Mouse (Mus musculus) intestine, embryonic 14.5 days (tissue): ENCODE measurements around the gene Il16. TPM values are rescaled to one million over a fixed set of nuclear protein-coding genes. Genes with fewer than 3 reads are reported as not detected.

ENCODE experiments used
- ATAC-seq: fragments of 200-750 bp; cut with Nextera tagmentation; replicated peaks from 2 replicates; pipeline ENCODE4 v1.8.0; 2017; ENCODE audit warnings: low read depth, moderate number of reproducible peaks, moderate TSS enrichment, moderate library complexity; ENCODE audit not compliant: low FRiP score, low TSS enrichment
- DNase-seq: peaks from one replicate; pipeline ENCODE4 v3.0.0-alpha.2; 2018; ENCODE audit warnings: low spot score
- H3K27ac ChIP-seq: fragments of 300-500 bp; sonication (generic); 2 replicates; pipeline ENCODE4 v1.5.1; 2014; ENCODE audit warnings: low read depth, mild to moderate bottlenecking, control low read depth
- H3K27me3 ChIP-seq: fragments of 300-500 bp; sonication (generic); replicated peaks from 2 replicates; pipeline ENCODE4 v1.6.1; 2014; ENCODE audit warnings: low read length, control low read depth; ENCODE audit not compliant: control insufficient read depth, insufficient read depth
- H3K36me3 ChIP-seq: fragments of 300-500 bp; sonication (generic); 2 replicates; pipeline ENCODE4 v1.6.1; 2014; ENCODE audit warnings: low read length, control low read depth; ENCODE audit not compliant: control insufficient read depth, insufficient read depth
- H3K4me1 ChIP-seq: fragments of 300-500 bp; sonication (generic); replicated peaks from 2 replicates; pipeline ENCODE4 v1.6.1; 2014; ENCODE audit warnings: low read length, control low read depth, mixed read lengths; ENCODE audit not compliant: control insufficient read depth, insufficient read depth
- H3K4me2 ChIP-seq: fragments of 300-500 bp; sonication (generic); 2 replicates; pipeline ENCODE4 v1.6.1; 2014; ENCODE audit warnings: low read length
- H3K4me3 ChIP-seq: fragments of 300-500 bp; sonication (generic); 2 replicates; pipeline ENCODE4 v1.5.1; 2014; ENCODE audit warnings: low read depth, low read length, control low read depth, mixed read lengths
- H3K9ac ChIP-seq: fragments of 300-500 bp; sonication (generic); 2 replicates; pipeline ENCODE4 v1.6.1; 2014; ENCODE audit warnings: mild to moderate bottlenecking, low read length
- H3K9me3 ChIP-seq: fragments of 300-500 bp; sonication (generic); 2 replicates; pipeline ENCODE4 v1.6.1; 2016; ENCODE audit warnings: low read length, control low read depth; ENCODE audit not compliant: control insufficient read depth
- WGBS: fragments of 180-500 bp; shearing (Covaris S2); extraction: QIAGEN DNeasy Blood & Tissue Kit; methylation state at CpG from one replicate; pipeline ENCODE4 v1.1.7; 2014; 5-methylcytosine and 5-hydroxymethylcytosine counted together
- polyA plus RNA-seq: library from polyadenylated mRNA; unstranded; fragments of >200 nt; fragmentation: Nextera tagmentation; extraction: Ambion mirVana; gene quantifications from 2 replicates; pipeline ENCODE4 v1.2.1, GENCODE M21; 2014

Gene Il16
- polyA plus RNA-seq, 1 experiment from 2014 or later, result 3.4 TPM

GRCm38 (mm10) chr7:83637781-83638583, 107.5 kb downstream of the Il16 start:
- Histone ChIP-seq H3K27ac (no peak overlapping the region), H3K36me3 (peaks cover 55% of the 10 kb centered on the region), H3K4me2 (no peak overlapping the region), H3K4me1 (peaks cover 4% of the 10 kb centered on the region), H3K27me3 (no peaks in the 10 kb centered on the region), H3K9me3 (no peaks in the 10 kb centered on the region), H3K4me3 (no peak overlapping the region), H3K9ac (no peak overlapping the region)
- DNase-seq (no peak), ATAC-seq (no peak)
- WGBS, result 80% methylated on average over 8 of the region's 8 CpGs

GRCm38 (mm10) chr7:83636425-83636824, 109.1 kb downstream of the Il16 start:
- 89% methylated on average over 8 of the region's 8 CpGs for WGBS
- no peak overlapping the region for H3K4me3 ChIP-seq
- no peak overlapping the region for H3K4me2 ChIP-seq
- H3K27ac ChIP-seq, result no peak overlapping the region
- H3K27me3 ChIP-seq, result no peaks in the 10 kb centered on the region
- H3K36me3 ChIP-seq, result peaks cover 40% of the 10 kb centered on the region
- DNase-seq (no peak), ATAC-seq (no peak)
- H3K9me3 ChIP-seq, result no peaks in the 10 kb centered on the region
- H3K9ac ChIP-seq, result no peak overlapping the region
- peaks cover 10% of the 10 kb centered on the region for H3K4me1 ChIP-seq

DNA sequence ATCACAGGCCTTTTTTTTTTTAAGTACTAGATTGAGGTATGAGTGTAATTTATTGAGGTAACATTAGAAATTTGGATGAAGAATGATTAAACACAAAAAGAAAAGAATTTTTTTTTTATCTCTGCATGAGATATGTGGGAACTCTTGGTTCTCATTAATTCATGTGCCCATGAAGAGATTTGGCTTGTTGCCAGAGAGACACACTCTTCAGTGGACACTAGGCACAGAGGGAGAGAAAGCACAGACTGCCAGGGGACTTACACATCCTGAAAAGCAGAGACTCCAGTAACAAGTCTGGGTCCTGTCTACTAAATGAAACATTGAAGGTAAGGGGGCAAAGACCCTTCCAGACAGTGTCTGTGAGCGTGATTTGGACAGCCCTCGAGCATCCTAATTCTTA, 109.8 kb downstream of the Il16 start:
- Histone ChIP-seq H3K9me3 (no peaks in the 10 kb centered on the region), H3K27ac (no peak overlapping the region), H3K27me3 (no peaks in the 10 kb centered on the region), H3K36me3 (peaks cover 33% of the 10 kb centered on the region), H3K9ac (no peak overlapping the region), H3K4me3 (no peak overlapping the region), H3K4me2 (no peak overlapping the region), H3K4me1 (peaks cover 17% of the 10 kb centered on the region)
- DNase-seq (no peak), ATAC-seq (no peak)
- WGBS, result 74% methylated on average over 2 of the region's 2 CpGs

DNA sequence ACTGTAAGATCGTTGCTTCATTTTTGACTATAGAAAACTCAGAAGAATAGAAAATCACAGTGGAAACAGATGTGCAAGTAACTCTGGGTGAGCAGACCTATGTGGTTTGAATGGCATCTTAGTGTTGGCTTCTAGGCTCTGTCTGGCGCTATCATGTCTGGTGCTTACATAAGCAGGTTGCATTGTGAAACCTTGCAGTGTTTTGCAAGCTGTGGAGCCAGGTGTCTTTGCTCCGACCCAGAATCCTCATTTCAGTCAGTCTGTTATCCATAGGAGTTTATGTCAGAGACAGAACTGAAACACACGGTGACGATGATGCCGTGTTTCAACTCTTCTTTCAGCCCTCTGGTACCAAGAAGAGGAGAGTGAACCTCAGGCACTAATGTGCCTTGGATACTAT, 111.7 kb downstream of the Il16 start:
- Histone ChIP-seq H3K27ac (no peak overlapping the region), H3K36me3 (peaks cover 26% of the 10 kb centered on the region), H3K9me3 (no peaks in the 10 kb centered on the region), H3K9ac (no peak overlapping the region), H3K4me1 (peaks cover 19% of the 10 kb centered on the region), H3K27me3 (no peaks in the 10 kb centered on the region), H3K4me3 (no peak overlapping the region), H3K4me2 (no peak overlapping the region)
- DNase-seq, result no peak
- no peak for ATAC-seq
- WGBS, result 76% methylated on average over 6 of the region's 6 CpGs

GRCm38 (mm10) chr7:83632682-83633120, 112.8 kb downstream of the Il16 start:
- Histone ChIP-seq H3K9ac (peak overlapping the region; percentile 71; the same call in 1 of the 2 replicates), H3K4me3 (peak overlapping the region; percentile 62), H3K27ac (no peak overlapping the region), H3K9me3 (no peaks in the 10 kb centered on the region), H3K4me1 (peaks cover 19% of the 10 kb centered on the region), H3K27me3 (no peaks in the 10 kb centered on the region), H3K4me2 (peak overlapping the region; percentile 79), H3K36me3 (peaks cover 15% of the 10 kb centered on the region)
- no peak for ATAC-seq
- DNase-seq, result no peak
- 28% methylated on average over 6 of the region's 6 CpGs for WGBS

GRCm38 (mm10) chr7:83631828-83632681, 113.5 kb downstream of the Il16 start, which contains the start of gene Stard5:
Gene Stard5, plus strand, starts transcription at chr7:83631959.
- ATAC-seq (peak; percentile 92), DNase-seq (peak; percentile 95)
- Histone ChIP-seq H3K27me3 (no peaks in the 10 kb centered on the region), H3K36me3 (peaks cover 9% of the 10 kb centered on the region), H3K4me1 (peaks cover 19% of the 10 kb centered on the region), H3K27ac (peak within 1 kb of the TSS; percentile 43), H3K9me3 (no peaks in the 10 kb centered on the region), H3K4me3 (peak within 1 kb of the TSS; percentile 62), H3K4me2 (peak within 1 kb of the TSS; percentile 79), H3K9ac (peak within 1 kb of the TSS; percentile 71)
- 1% methylated on average over 35 of the region's 35 CpGs for WGBS

DNA sequence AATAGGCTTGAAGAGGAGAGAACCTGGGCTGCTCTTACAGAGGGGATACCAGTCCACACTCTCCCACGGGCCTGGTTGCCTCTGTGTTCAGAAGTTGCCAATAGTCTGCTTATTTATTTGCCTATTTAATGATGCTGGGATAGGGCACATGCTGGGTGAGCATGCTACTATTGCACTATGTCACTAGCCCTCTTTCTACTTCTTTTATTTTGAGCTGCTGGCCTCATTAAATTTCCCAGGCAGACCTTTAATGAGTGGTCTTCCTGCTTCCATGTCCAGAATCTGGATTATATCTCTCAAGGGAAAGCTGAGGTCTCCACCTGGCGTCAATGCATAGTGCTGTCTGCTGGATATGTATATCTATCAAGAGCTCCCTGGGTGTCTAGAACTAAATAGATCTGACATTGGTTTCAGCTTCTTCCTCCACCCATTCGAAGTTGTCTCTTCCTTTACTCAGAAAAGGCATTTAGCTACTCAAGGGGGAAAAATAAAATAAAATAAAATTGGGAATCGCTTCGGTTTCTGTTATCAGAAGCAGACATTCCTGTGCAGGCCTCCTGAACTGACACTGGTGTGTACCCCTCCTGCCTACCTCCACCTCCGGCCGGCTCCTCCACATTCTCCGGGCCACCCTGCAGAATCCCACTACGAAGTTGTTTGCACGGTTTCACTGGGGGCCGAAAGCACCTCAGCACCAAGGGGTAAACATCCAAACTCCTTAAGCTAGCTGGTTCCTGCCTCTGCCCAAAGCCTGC, 114.3 kb downstream of the Il16 start:
- DNase-seq (peak; percentile 62), ATAC-seq (no peak; the same call in 1 of the 2 replicates)
- peak overlapping the region; percentile 71; the same call in 1 of the 2 replicates for H3K9ac ChIP-seq
- H3K36me3 ChIP-seq, result peaks cover 1% of the 10 kb centered on the region; the same call in 1 of the 2 replicates
- peak overlapping the region; percentile 62 for H3K4me3 ChIP-seq
- peak overlapping the region; percentile 30; the same call in 1 of the 2 replicates for H3K27ac ChIP-seq
- H3K9me3 ChIP-seq, result no peaks in the 10 kb centered on the region
- 11% methylated on average over 11 of the region's 11 CpGs for WGBS
- H3K4me2 ChIP-seq, result peak overlapping the region; percentile 79
- H3K4me1 ChIP-seq, result peaks cover 19% of the 10 kb centered on the region
- H3K27me3 ChIP-seq, result no peaks in the 10 kb centered on the region

- H3K27ac ChIP-seq, result 0 out of 2 replicates have a peak overlapping the region, but pooled peaks have one; percentile 45
- no peaks in the 10 kb centered on the region for H3K9me3 ChIP-seq
- no peak overlapping the region for H3K4me2 ChIP-seq
- ATAC-seq (0 out of 2 replicates have a peak, but pooled peaks have one; percentile 20), DNase-seq (no peak)
- H3K27me3 ChIP-seq, result no peaks in the 10 kb centered on the region
- WGBS, result 84% methylated on average over 4 of the region's 4 CpGs
- no peak overlapping the region for H3K9ac ChIP-seq
- no peak overlapping the region for H3K4me3 ChIP-seq
- H3K4me1 ChIP-seq, result peaks cover 9% of the 10 kb centered on the region; the same call in 1 of the 2 replicates
- no peaks in the 10 kb centered on the region for H3K36me3 ChIP-seq
These were observed 118.2 kb downstream of the Il16 start for GRCm38 (mm10) chr7:83627369-83627768.
